Mouse (Mus musculus) heart, postnatal 0 days (tissue): ENCODE measurements at regions not wholly inside any gene's neighbourhood (a gene's known extent, or its start where the extent isn't known, plus 50 kb on each side); places are given as distances from the start of the nearest gene placed in this dataset.

ENCODE experiments used
- ATAC-seq: fragments of 200-750 bp; cut with Nextera tagmentation; 2 replicates; pipeline ENCODE4 v1.8.0; 2017; ENCODE audit warnings: low read depth, moderate number of reproducible peaks, moderate library complexity; ENCODE audit not compliant: insufficient read depth
- DNase-seq: peaks from one replicate; pipeline ENCODE4 v3.0.0-alpha.2; 2016; ENCODE audit warnings: low spot score
- H3K27ac ChIP-seq: fragments of 300-500 bp; sonication (generic); 2 replicates; pipeline ENCODE4 v1.5.1; 2014; ENCODE audit warnings: low read depth, mild to moderate bottlenecking
- H3K27me3 ChIP-seq: fragments of 300-500 bp; sonication (generic); 2 replicates; pipeline ENCODE4 v1.6.1; 2014; ENCODE audit warnings: low read length, mixed read lengths; ENCODE audit not compliant: control insufficient read depth, insufficient read depth
- H3K36me3 ChIP-seq: fragments of 300-500 bp; sonication (generic); replicated peaks from 2 replicates; pipeline ENCODE4 v1.6.1; 2014; ENCODE audit warnings: low read length, mixed read lengths; ENCODE audit not compliant: control insufficient read depth, insufficient read depth
- H3K4me1 ChIP-seq: fragments of 300-500 bp; sonication (generic); 2 replicates; pipeline ENCODE4 v1.6.1; 2014; ENCODE audit warnings: antibody characterized with exemption; ENCODE audit not compliant: control insufficient read depth, insufficient read depth
- H3K4me2 ChIP-seq: fragments of 300-500 bp; sonication (generic); 2 replicates; pipeline ENCODE4 v1.6.1; 2014; ENCODE audit warnings: low read depth, mild to moderate bottlenecking, low read length, moderate library complexity
- H3K4me3 ChIP-seq: fragments of 300-500 bp; sonication (generic); 2 replicates; pipeline ENCODE4 v1.5.1; 2014; ENCODE audit warnings: low read depth, low read length
- H3K9ac ChIP-seq: fragments of 300-500 bp; sonication (generic); replicated peaks from 2 replicates; pipeline ENCODE4 v1.6.1; 2014; ENCODE audit warnings: low read depth, low read length, mixed read lengths
- H3K9me3 ChIP-seq: fragments of 300-500 bp; sonication (generic); replicated peaks from 2 replicates; pipeline ENCODE4 v1.6.1; 2016; ENCODE audit warnings: low read length; ENCODE audit not compliant: control insufficient read depth
- CTCF ChIP-seq: IDR thresholded peaks from 2 replicates; pipeline ENCODE4 v1.5.1; 2016; ENCODE audit warnings: antibody characterized with exemption, control low read depth, low read depth
- EP300 ChIP-seq: IDR thresholded peaks from 2 replicates; pipeline ENCODE4 v1.6.1; 2016; ENCODE audit warnings: antibody characterized with exemption, low read depth
- WGBS: fragments of 180-500 bp; shearing (Covaris S2); extraction: QIAGEN DNeasy Blood & Tissue Kit; methylation state at CpG from one replicate; pipeline ENCODE4 v1.1.7; 2014; 5-methylcytosine and 5-hydroxymethylcytosine counted together

- Histone ChIP-seq H3K4me2 (no peak overlapping the region), H3K9me3 (no peaks in the 10 kb centered on the region), H3K4me3 (no peak overlapping the region), H3K27me3 (no peaks in the 10 kb centered on the region), H3K4me1 (no peaks in the 10 kb centered on the region), H3K27ac (no peak overlapping the region), H3K9ac (no peak overlapping the region), H3K36me3 (no peaks in the 10 kb centered on the region)
- WGBS: 32% methylated on average over 5 of the region's 5 CpGs
- no peak for ATAC-seq
- DNase-seq: no peak
- no peak for TF ChIP-seq EP300
Measured at GRCm38 (mm10) chr12:25617521-25617920, 520.6 kb upstream of the Id2 start.

GRCm38 (mm10) chr12:25615377-25615776, 518.4 kb upstream of the Id2 start:
- no peaks in the 10 kb centered on the region for H3K4me1 ChIP-seq
- TF ChIP-seq CTCF: no peak
- TF ChIP-seq EP300: no peak
- H3K27me3 ChIP-seq: no peaks in the 10 kb centered on the region
- ATAC-seq (no peak), DNase-seq (no peak)
- 54% methylated on average over 3 of the region's 3 CpGs for WGBS
- H3K9ac ChIP-seq: no peak overlapping the region
- no peak overlapping the region for H3K4me2 ChIP-seq
- H3K36me3 ChIP-seq: no peaks in the 10 kb centered on the region
- no peak overlapping the region for H3K4me3 ChIP-seq
- H3K9me3 ChIP-seq: no peaks in the 10 kb centered on the region
- H3K27ac ChIP-seq: no peak overlapping the region

- Histone ChIP-seq H3K27ac (no peak overlapping the region), H3K4me2 (no peak overlapping the region), H3K27me3 (no peaks in the 10 kb centered on the region), H3K9me3 (no peaks in the 10 kb centered on the region), H3K4me3 (no peak overlapping the region), H3K36me3 (no peaks in the 10 kb centered on the region), H3K4me1 (no peaks in the 10 kb centered on the region), H3K9ac (no peak overlapping the region)
- TF ChIP-seq CTCF: no peak
- no peak for TF ChIP-seq EP300
- no peak for ATAC-seq
- no peak for DNase-seq
Measured at GRCm38 (mm10) chr12:25613473-25613872, 516.5 kb upstream of the Id2 start.

DNA sequence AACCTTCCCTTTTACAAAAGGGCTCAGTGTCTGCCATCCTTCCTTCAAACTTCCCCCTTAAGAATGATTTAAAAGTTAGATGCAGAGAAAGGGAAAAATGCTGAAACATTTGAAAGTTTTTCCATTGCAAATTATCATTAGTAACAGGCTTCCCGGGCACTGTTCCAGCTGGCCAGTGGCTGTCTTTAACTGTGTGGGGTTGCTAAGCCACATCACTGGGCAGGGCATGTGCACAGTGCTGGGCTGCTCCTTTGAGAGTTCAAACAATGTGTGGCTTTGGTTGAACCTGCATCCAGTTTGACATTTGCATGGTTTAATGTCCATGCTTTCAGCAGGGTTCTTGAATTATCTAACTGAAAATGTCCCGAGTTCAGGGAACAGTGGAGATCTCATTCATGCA, 512.1 kb upstream of the Id2 start:
- no peak overlapping the region for H3K27ac ChIP-seq
- 47% methylated on average over 2 of the region's 2 CpGs for WGBS

GRCm38 (mm10) chr12:25605396-25605795, 508.5 kb upstream of the Id2 start:
- 67% methylated on average over 3 of the region's 3 CpGs for WGBS
- DNase-seq: no peak

More for the DNA sequence above, 512.1 kb upstream of the Id2 start:
- Histone ChIP-seq H3K4me3 (no peak overlapping the region), H3K27me3 (no peaks in the 10 kb centered on the region), H3K4me1 (no peaks in the 10 kb centered on the region), H3K9me3 (no peaks in the 10 kb centered on the region), H3K9ac (no peak overlapping the region), H3K36me3 (no peaks in the 10 kb centered on the region), H3K4me2 (no peak overlapping the region)
- no peak for DNase-seq
- TF ChIP-seq EP300 (no peak), CTCF (no peak)
- ATAC-seq: 0 out of 2 replicates have a peak, but pooled peaks have one; percentile 55

GRCm38 (mm10) chr12:25590262-25590661, 493.3 kb upstream of the Id2 start:
- Histone ChIP-seq H3K27ac (no peak overlapping the region), H3K27me3 (no peaks in the 10 kb centered on the region), H3K4me2 (no peak overlapping the region), H3K36me3 (no peaks in the 10 kb centered on the region), H3K4me3 (no peak overlapping the region), H3K4me1 (no peaks in the 10 kb centered on the region), H3K9me3 (0 out of 2 replicates have a peak, but pooled peaks cover 6% of the 10 kb centered on the region), H3K9ac (no peak overlapping the region)
- no peak for ATAC-seq
- TF ChIP-seq EP300 (no peak), CTCF (no peak)
- WGBS: 79% methylated on average over 2 of the region's 2 CpGs
- no peak for DNase-seq

More at GRCm38 (mm10) chr12:25605396-25605795, 508.5 kb upstream of the Id2 start:
- Histone ChIP-seq H3K4me2 (no peak overlapping the region), H3K27me3 (no peaks in the 10 kb centered on the region), H3K4me1 (no peaks in the 10 kb centered on the region), H3K9ac (no peak overlapping the region), H3K27ac (no peak overlapping the region), H3K4me3 (no peak overlapping the region), H3K36me3 (no peaks in the 10 kb centered on the region), H3K9me3 (no peaks in the 10 kb centered on the region)
- ATAC-seq: no peak
- TF ChIP-seq CTCF: no peak
- TF ChIP-seq EP300: no peak
